Mouse (Mus musculus): ENCODE data around the gene Arhgef25. TPM values are rescaled to one million over a fixed set of nuclear protein-coding genes. Genes with fewer than 3 reads are reported as not detected.
"Not testable (repeated sequence)": the region's sequence is repeated elsewhere in the genome, so short reads cannot be mapped to it uniquely, and the experiment has no call there.

The Arhgef25 gene
- polyA plus RNA-seq, 1 experiment from 2014 or later = 5.4 TPM

- Histone ChIP-seq H3K4me3 (replicated peaks) (no peak overlapping the region), H3K4me2 (no peak overlapping the region), H3K27me3 (no peaks in the 10 kb centered on the region), H3K36me3 (replicated peaks) (no peaks in the 10 kb centered on the region), H3K4me1 (replicated peaks) (peaks cover 21% of the 10 kb centered on the region), H3K9ac (no peak overlapping the region), H3K9me3 (replicated peaks) (no peaks in the 10 kb centered on the region), H3K27ac (replicated peaks) (no peak overlapping the region)
- 68% methylated on average over 2 of the region's 2 CpGs for WGBS (ENCODE audit: insufficient replicate concordance)
- ATAC-seq (ENCODE audit: insufficient read depth) = no peak
Observed at GRCm38 (mm10) chr10:127154241-127154640, 35.6 kb downstream of the Arhgef25 start.

- peaks cover 14% of the 10 kb centered on the region for H3K4me1 ChIP-seq (replicated peaks)
- H3K4me2 ChIP-seq = no peak overlapping the region
- H3K9ac ChIP-seq = no peak overlapping the region
- ATAC-seq (ENCODE audit: insufficient read depth) = no peak
- whole genome bisulfite sequencing (ENCODE audit: insufficient replicate concordance) = 85% methylated on average over 7 of the region's 7 CpGs
- H3K27me3 ChIP-seq = no peaks in the 10 kb centered on the region
- no peak overlapping the region for H3K27ac ChIP-seq (replicated peaks)
- H3K9me3 ChIP-seq (replicated peaks) = no peaks in the 10 kb centered on the region
- H3K36me3 ChIP-seq (replicated peaks) = no peaks in the 10 kb centered on the region
- H3K4me3 ChIP-seq (replicated peaks) = no peak overlapping the region
Observed at GRCm38 (mm10) chr10:127153323-127153722, 36.6 kb downstream of the Arhgef25 start.

GRCm38 (mm10) chr10:127152556-127152955 lies 37.3 kb downstream of the Arhgef25 start:
- ATAC-seq (ENCODE audit: insufficient read depth); H3K27ac ChIP-seq (replicated peaks): not testable (repeated sequence)

GRCm38 (mm10) chr10:127151233-127151632 lies 38.6 kb downstream of the Arhgef25 start:
- not testable (repeated sequence) for H3K36me3 ChIP-seq (replicated peaks); H3K4me2 ChIP-seq; H3K4me3 ChIP-seq (replicated peaks); H3K27ac ChIP-seq (replicated peaks); H3K27me3 ChIP-seq; H3K9ac ChIP-seq; H3K9me3 ChIP-seq (replicated peaks)
- H3K4me1 ChIP-seq (replicated peaks) = peaks cover 15% of the 10 kb centered on the region
- WGBS (ENCODE audit: insufficient replicate concordance) = 72% methylated on average over 3 of the region's 3 CpGs
- 0 out of 2 replicates have a peak, but pooled peaks have one; percentile 30 for ATAC-seq (ENCODE audit: insufficient read depth)

More at GRCm38 (mm10) chr10:127152556-127152955, 37.3 kb downstream of the Arhgef25 start:
- H3K36me3 ChIP-seq (replicated peaks); H3K4me3 ChIP-seq (replicated peaks); H3K27me3 ChIP-seq; H3K4me2 ChIP-seq; H3K9me3 ChIP-seq (replicated peaks); H3K9ac ChIP-seq: not testable (repeated sequence)
- WGBS (ENCODE audit: insufficient replicate concordance) = 75% methylated on average over 10 of the region's 10 CpGs
- H3K4me1 ChIP-seq (replicated peaks) = peaks cover 13% of the 10 kb centered on the region

GRCm38 (mm10) chr10:127150471-127150872 lies 39.4 kb downstream of the Arhgef25 start:
- no peak overlapping the region for H3K9ac ChIP-seq
- ATAC-seq (ENCODE audit: insufficient read depth) = peak; percentile 36; the same call in 1 of the 2 replicates

GRCm38 (mm10) chr10:127147135-127147534 lies 42.7 kb downstream of the Arhgef25 start:
- no peaks in the 10 kb centered on the region for H3K27me3 ChIP-seq
- no peak for ATAC-seq (ENCODE audit: insufficient read depth)
- 63% methylated on average over 6 of the region's 6 CpGs for WGBS (ENCODE audit: insufficient replicate concordance)
- H3K4me1 ChIP-seq (replicated peaks) = peaks cover 15% of the 10 kb centered on the region
- no peak overlapping the region for H3K27ac ChIP-seq (replicated peaks)
- H3K9me3 ChIP-seq (replicated peaks) = no peaks in the 10 kb centered on the region
- H3K4me2 ChIP-seq = no peak overlapping the region
- no peak overlapping the region for H3K4me3 ChIP-seq (replicated peaks)
- no peaks in the 10 kb centered on the region for H3K36me3 ChIP-seq (replicated peaks)
- no peak overlapping the region for H3K9ac ChIP-seq

More at GRCm38 (mm10) chr10:127150471-127150872, 39.4 kb downstream of the Arhgef25 start:
- Histone ChIP-seq H3K36me3 (replicated peaks) (no peaks in the 10 kb centered on the region), H3K27ac (replicated peaks) (no peak overlapping the region), H3K4me2 (no peak overlapping the region), H3K4me1 (replicated peaks) (peaks cover 15% of the 10 kb centered on the region), H3K4me3 (replicated peaks) (no peak overlapping the region), H3K9me3 (replicated peaks) (no peaks in the 10 kb centered on the region), H3K27me3 (no peaks in the 10 kb centered on the region)
- WGBS (ENCODE audit: insufficient replicate concordance) = 52% methylated on average over 4 of the region's 4 CpGs

GRCm38 (mm10) chr10:127145303-127145702 lies 44.6 kb downstream of the Arhgef25 start:
- H3K4me3 ChIP-seq (replicated peaks) = no peak overlapping the region
- H3K9ac ChIP-seq = no peak overlapping the region
- 0 out of 2 replicates have a peak, but pooled peaks cover 4% of the 10 kb centered on the region for H3K4me1 ChIP-seq (replicated peaks)
- WGBS (ENCODE audit: insufficient replicate concordance) = 66% methylated on average over 5 of the region's 5 CpGs
- no peaks in the 10 kb centered on the region for H3K9me3 ChIP-seq (replicated peaks)
- H3K27me3 ChIP-seq = no peaks in the 10 kb centered on the region
- no peak overlapping the region for H3K27ac ChIP-seq (replicated peaks)
- H3K4me2 ChIP-seq = no peak overlapping the region
- H3K36me3 ChIP-seq (replicated peaks) = no peaks in the 10 kb centered on the region
- no peak for ATAC-seq (ENCODE audit: insufficient read depth)

GRCm38 (mm10) chr10:127144536-127144935 lies 45.3 kb downstream of the Arhgef25 start:
- H3K9ac ChIP-seq = no peak overlapping the region
- H3K9me3 ChIP-seq (replicated peaks) = no peaks in the 10 kb centered on the region
- no peaks in the 10 kb centered on the region for H3K27me3 ChIP-seq
- H3K4me1 ChIP-seq (replicated peaks) = 0 out of 2 replicates have a peak, but pooled peaks cover 2% of the 10 kb centered on the region
- 68% methylated on average over 7 of the region's 7 CpGs for WGBS (ENCODE audit: insufficient replicate concordance)
- no peak overlapping the region for H3K4me2 ChIP-seq
- no peak for ATAC-seq (ENCODE audit: insufficient read depth)
- no peak overlapping the region for H3K4me3 ChIP-seq (replicated peaks)
- no peaks in the 10 kb centered on the region for H3K36me3 ChIP-seq (replicated peaks)
- H3K27ac ChIP-seq (replicated peaks) = no peak overlapping the region

- H3K27ac ChIP-seq (replicated peaks) = no peak overlapping the region
- H3K4me3 ChIP-seq (replicated peaks) = no peak overlapping the region
- whole genome bisulfite sequencing (ENCODE audit: insufficient replicate concordance) = 75% methylated on average over 8 of the region's 8 CpGs
Observed at GRCm38 (mm10) chr10:127143228-127143627, 46.7 kb downstream of the Arhgef25 start.

GRCm38 (mm10) chr10:127141500-127141899 lies 48.4 kb downstream of the Arhgef25 start:
- Histone ChIP-seq H3K4me3 (replicated peaks) (no peak overlapping the region), H3K9ac (no peak overlapping the region)
- WGBS (ENCODE audit: insufficient replicate concordance) = 35% methylated on average over 8 of the region's 8 CpGs

More at GRCm38 (mm10) chr10:127143228-127143627, 46.7 kb downstream of the Arhgef25 start:
- H3K9ac ChIP-seq = no peak overlapping the region
- H3K4me2 ChIP-seq = no peak overlapping the region
- no peaks in the 10 kb centered on the region for H3K36me3 ChIP-seq (replicated peaks)
- H3K4me1 ChIP-seq (replicated peaks) = peaks cover 11% of the 10 kb centered on the region
- no peaks in the 10 kb centered on the region for H3K9me3 ChIP-seq (replicated peaks)
- no peak for ATAC-seq (ENCODE audit: insufficient read depth)
- H3K27me3 ChIP-seq = no peaks in the 10 kb centered on the region

GRCm38 (mm10) chr10:127140971-127141370 lies 48.9 kb downstream of the Arhgef25 start:
- H3K4me1 ChIP-seq (replicated peaks) = peaks cover 29% of the 10 kb centered on the region
- WGBS (ENCODE audit: insufficient replicate concordance) = 79% methylated on average over 11 of the region's 11 CpGs
- no peaks in the 10 kb centered on the region for H3K27me3 ChIP-seq
- H3K4me2 ChIP-seq = no peak overlapping the region
- H3K36me3 ChIP-seq (replicated peaks) = no peaks in the 10 kb centered on the region
- H3K9ac ChIP-seq = no peak overlapping the region
- no peak overlapping the region for H3K4me3 ChIP-seq (replicated peaks)
- no peak overlapping the region for H3K27ac ChIP-seq (replicated peaks)
- no peaks in the 10 kb centered on the region for H3K9me3 ChIP-seq (replicated peaks)
- ATAC-seq (ENCODE audit: insufficient read depth) = no peak

More at GRCm38 (mm10) chr10:127141500-127141899, 48.4 kb downstream of the Arhgef25 start:
- H3K4me1 ChIP-seq (replicated peaks) = peaks cover 24% of the 10 kb centered on the region
- no peak for ATAC-seq (ENCODE audit: insufficient read depth)
- H3K4me2 ChIP-seq = no peak overlapping the region
- no peaks in the 10 kb centered on the region for H3K27me3 ChIP-seq
- H3K27ac ChIP-seq (replicated peaks) = no peak overlapping the region
- H3K9me3 ChIP-seq (replicated peaks) = no peaks in the 10 kb centered on the region
- no peaks in the 10 kb centered on the region for H3K36me3 ChIP-seq (replicated peaks)

Measured in liver, embryonic 15.5 days (tissue).